Mouse (Mus musculus) kidney, adult 2 months (tissue): ENCODE measurements at regions not wholly inside any gene's neighbourhood (a gene's known extent, or its start where the extent isn't known, plus 50 kb on each side); places are given as distances from the start of the nearest gene placed in this dataset.

Source experiments
- DNase-seq: peaks from one replicate; pipeline ENCODE4 v3.0.0; 2021
- H3K27ac ChIP-seq: fragments of 200-500 bp; 2 replicates; pipeline ENCODE4 v1.5.1; 2012; ENCODE audit warnings: low read depth, low read length, control low read depth, inconsistent platforms; ENCODE audit not compliant: insufficient read depth
- H3K27me3 ChIP-seq: fragments of 200-500 bp; replicated peaks from 2 replicates; pipeline ENCODE4 v1.6.1; 2012; ENCODE audit warnings: mild to moderate bottlenecking, moderate library complexity, low read length, inconsistent platforms; ENCODE audit not compliant: control insufficient read depth, insufficient read depth
- H3K36me3 ChIP-seq: fragments of 200-500 bp; 2 replicates; pipeline ENCODE4 v1.6.1; 2012; ENCODE audit warnings: mild to moderate bottlenecking, moderate library complexity, low read length, inconsistent platforms; ENCODE audit not compliant: control insufficient read depth, insufficient read depth
- H3K4me1 ChIP-seq: fragments of 200-500 bp; 2 replicates; pipeline ENCODE4 v1.6.1; 2011; ENCODE audit warnings: low read length; ENCODE audit not compliant: control insufficient read depth, insufficient read depth
- H3K4me3 ChIP-seq: fragments of 200-500 bp; 2 replicates; pipeline ENCODE4 v1.5.1; 2011; ENCODE audit warnings: mild to moderate bottlenecking, low read depth, low read length, control low read depth; ENCODE audit not compliant: insufficient read depth
- CTCF ChIP-seq: fragments of 200-500 bp; conservative IDR thresholded peaks from 2 replicates; pipeline ENCODE4 v1.5.1; 2011; ENCODE audit warnings: low read depth, mild to moderate bottlenecking, control low read depth, low read length, moderate library complexity, mixed read lengths; ENCODE audit not compliant: insufficient read depth, insufficient read length
- POLR2A ChIP-seq: fragments of 200-500 bp; IDR thresholded peaks from one replicate; pipeline ENCODE4 v1.6.1; 2011; ENCODE audit warnings: low read depth, low read length, control low read depth
- whole genome bisulfite sequencing: fragments of 180-500 bp; shearing (Covaris S2); methylation state at CpG from one replicate; pipeline ENCODE4 v1.1.7; 2018; 5-methylcytosine and 5-hydroxymethylcytosine counted together

- Histone ChIP-seq H3K4me1 (no peaks in the 10 kb centered on the region), H3K4me3 (no peak overlapping the region), H3K27ac (no peak overlapping the region), H3K27me3 (no peaks in the 10 kb centered on the region), H3K36me3 (no peaks in the 10 kb centered on the region)
- 80% methylated on average over 3 of the region's 3 CpGs for WGBS
- TF ChIP-seq CTCF: no peak
- no peak for TF ChIP-seq POLR2A
- no peak for DNase-seq
Measured at GRCm38 (mm10) chr8:116452806-116453205, 52.0 kb upstream of the Dynlrb2 start.

- Histone ChIP-seq H3K27ac (no peak overlapping the region), H3K27me3 (no peaks in the 10 kb centered on the region), H3K4me1 (no peaks in the 10 kb centered on the region), H3K36me3 (no peaks in the 10 kb centered on the region), H3K4me3 (no peak overlapping the region)
- DNase-seq: no peak
- TF ChIP-seq CTCF: no peak
- 55% methylated on average over 3 of the region's 3 CpGs for WGBS
Measured at GRCm38 (mm10) chr8:116451397-116451796, 53.4 kb upstream of the Dynlrb2 start.

- 53% methylated on average over 2 of the region's 2 CpGs for WGBS
- Histone ChIP-seq H3K4me1 (no peaks in the 10 kb centered on the region), H3K27me3 (no peaks in the 10 kb centered on the region), H3K27ac (no peak overlapping the region), H3K4me3 (no peak overlapping the region), H3K36me3 (no peaks in the 10 kb centered on the region)
- DNase-seq: peak; percentile 46
- TF ChIP-seq POLR2A: no peak
- no peak for TF ChIP-seq CTCF
Measured at GRCm38 (mm10) chr8:116447452-116447851, 57.3 kb upstream of the Dynlrb2 start.

- TF ChIP-seq POLR2A (no peak), CTCF (no peak)
- no peak for DNase-seq
- Histone ChIP-seq H3K4me3 (no peak overlapping the region), H3K36me3 (no peaks in the 10 kb centered on the region), H3K4me1 (no peaks in the 10 kb centered on the region), H3K27me3 (no peaks in the 10 kb centered on the region), H3K27ac (no peak overlapping the region)
- WGBS: 70% methylated on average over 2 of the region's 2 CpGs
Measured at GRCm38 (mm10) chr8:116442827-116443226, 61.9 kb upstream of the Dynlrb2 start.

- DNase-seq: peak; percentile 73
- Histone ChIP-seq H3K4me1 (no peaks in the 10 kb centered on the region; the same call in 1 of the 2 replicates), H3K27ac (no peak overlapping the region), H3K36me3 (no peaks in the 10 kb centered on the region), H3K4me3 (no peak overlapping the region), H3K27me3 (no peaks in the 10 kb centered on the region)
- TF ChIP-seq POLR2A: no peak
- TF ChIP-seq CTCF: peak; percentile 91
- WGBS: 14% methylated on average over 7 of the region's 7 CpGs
Measured at GRCm38 (mm10) chr8:116438895-116439294, 65.9 kb upstream of the Dynlrb2 start.

GRCm38 (mm10) chr8:116435268-116435980, 69.3 kb upstream of the Dynlrb2 start:
- TF ChIP-seq CTCF: no peak
- no peak for TF ChIP-seq POLR2A
- 31% methylated on average over 15 of the region's 15 CpGs for WGBS
- Histone ChIP-seq H3K4me1 (no peaks in the 10 kb centered on the region; the same call in 1 of the 2 replicates), H3K4me3 (no peak overlapping the region), H3K27ac (no peak overlapping the region), H3K36me3 (no peaks in the 10 kb centered on the region), H3K27me3 (no peaks in the 10 kb centered on the region)
- DNase-seq: peak; percentile 78

GRCm38 (mm10) chr8:116430051-116430450, 74.7 kb upstream of the Dynlrb2 start:
- no peaks in the 10 kb centered on the region for H3K27me3 ChIP-seq
- 78% methylated on average over 5 of the region's 5 CpGs for WGBS
- no peak for TF ChIP-seq CTCF
- TF ChIP-seq POLR2A: no peak

More at GRCm38 (mm10) chr8:116430051-116430450, 74.7 kb upstream of the Dynlrb2 start:
- Histone ChIP-seq H3K36me3 (no peaks in the 10 kb centered on the region), H3K27ac (no peak overlapping the region), H3K4me3 (no peak overlapping the region), H3K4me1 (no peaks in the 10 kb centered on the region)
- peak; percentile 2 for DNase-seq
